Mouse (Mus musculus) heart, postnatal 0 days (tissue): ENCODE measurements around the gene Col11a2. TPM values are rescaled to one million over a fixed set of nuclear protein-coding genes. Genes with fewer than 3 reads are reported as not detected.

Experiments used
- ATAC-seq: fragments of 200-750 bp; cut with Nextera tagmentation; 2 replicates; pipeline ENCODE4 v1.8.0; 2017; ENCODE audit warnings: low read depth, moderate number of reproducible peaks, moderate library complexity; ENCODE audit not compliant: insufficient read depth
- DNase-seq: peaks from one replicate; pipeline ENCODE4 v3.0.0-alpha.2; 2016; ENCODE audit warnings: low spot score
- H3K27ac ChIP-seq: fragments of 300-500 bp; sonication (generic); 2 replicates; pipeline ENCODE4 v1.5.1; 2014; ENCODE audit warnings: low read depth, mild to moderate bottlenecking
- H3K27me3 ChIP-seq: fragments of 300-500 bp; sonication (generic); 2 replicates; pipeline ENCODE4 v1.6.1; 2014; ENCODE audit warnings: low read length, mixed read lengths; ENCODE audit not compliant: control insufficient read depth, insufficient read depth
- H3K36me3 ChIP-seq: fragments of 300-500 bp; sonication (generic); replicated peaks from 2 replicates; pipeline ENCODE4 v1.6.1; 2014; ENCODE audit warnings: low read length, mixed read lengths; ENCODE audit not compliant: control insufficient read depth, insufficient read depth
- H3K4me1 ChIP-seq: fragments of 300-500 bp; sonication (generic); 2 replicates; pipeline ENCODE4 v1.6.1; 2014; ENCODE audit warnings: antibody characterized with exemption; ENCODE audit not compliant: control insufficient read depth, insufficient read depth
- H3K4me2 ChIP-seq: fragments of 300-500 bp; sonication (generic); 2 replicates; pipeline ENCODE4 v1.6.1; 2014; ENCODE audit warnings: low read depth, mild to moderate bottlenecking, low read length, moderate library complexity
- H3K4me3 ChIP-seq: fragments of 300-500 bp; sonication (generic); 2 replicates; pipeline ENCODE4 v1.5.1; 2014; ENCODE audit warnings: low read depth, low read length
- H3K9ac ChIP-seq: fragments of 300-500 bp; sonication (generic); replicated peaks from 2 replicates; pipeline ENCODE4 v1.6.1; 2014; ENCODE audit warnings: low read depth, low read length, mixed read lengths
- H3K9me3 ChIP-seq: fragments of 300-500 bp; sonication (generic); replicated peaks from 2 replicates; pipeline ENCODE4 v1.6.1; 2016; ENCODE audit warnings: low read length; ENCODE audit not compliant: control insufficient read depth
- CTCF ChIP-seq: IDR thresholded peaks from 2 replicates; pipeline ENCODE4 v1.5.1; 2016; ENCODE audit warnings: antibody characterized with exemption, control low read depth, low read depth
- EP300 ChIP-seq: IDR thresholded peaks from 2 replicates; pipeline ENCODE4 v1.6.1; 2016; ENCODE audit warnings: antibody characterized with exemption, low read depth
- WGBS: fragments of 180-500 bp; shearing (Covaris S2); extraction: QIAGEN DNeasy Blood & Tissue Kit; methylation state at CpG from one replicate; pipeline ENCODE4 v1.1.7; 2014; 5-methylcytosine and 5-hydroxymethylcytosine counted together
- polyA plus RNA-seq: library from polyadenylated mRNA; unstranded; fragments of >200 nt; fragmentation: Nextera tagmentation; extraction: Ambion mirVana; gene quantifications from 2 replicates; pipeline ENCODE4 v1.2.1, GENCODE M21; 2015
- total RNA-seq: library from RNA; depleted of rRNA; stranded (reverse); fragments of >200 nt; gene quantifications from 2 replicates; pipeline ENCODE4 v1.2.3, GENCODE M21; 2014; ENCODE audit warnings: low replicate concordance

Col11a2 gene
- total and polyA plus RNA-seq, 2 experiments from 2014 or later: 0.29 to 1.9 TPM

GRCm38 (mm10) chr17:34023678-34024077, 15.6 kb upstream of the Col11a2 start:
- WGBS: 61% methylated on average over 9 of the region's 9 CpGs
- Histone ChIP-seq H3K4me1 (peaks cover 22% of the 10 kb centered on the region), H3K27ac (peak overlapping the region; percentile 85; the same call in 1 of the 2 replicates), H3K36me3 (peaks cover 13% of the 10 kb centered on the region), H3K4me3 (peak overlapping the region; percentile 76), H3K27me3 (no peaks in the 10 kb centered on the region), H3K9ac (peak overlapping the region; percentile 89; the same call in 1 of the 2 replicates), H3K9me3 (0 out of 2 replicates have a peak, but pooled peaks cover 4% of the 10 kb centered on the region), H3K4me2 (peak overlapping the region; percentile 97)
- DNase-seq (no peak), ATAC-seq (no peak)
- TF ChIP-seq EP300 (no peak), CTCF (no peak)

GRCm38 (mm10) chr17:34024317-34024821, 14.9 kb upstream of the Col11a2 start, which contains the start of gene Ring1:
Ring1 (minus strand) TSS chr17:34024680.
- Histone ChIP-seq H3K9me3 (no peaks in the 10 kb centered on the region), H3K36me3 (peaks cover 20% of the 10 kb centered on the region), H3K27ac (peak within 1 kb of the TSS; percentile 85), H3K4me1 (peaks cover 22% of the 10 kb centered on the region), H3K9ac (peak within 1 kb of the TSS; percentile 89), H3K27me3 (no peaks in the 10 kb centered on the region), H3K4me2 (peak within 1 kb of the TSS; percentile 97), H3K4me3 (peak within 1 kb of the TSS; percentile 76)
- under 1% methylated on average over 39 of the region's 58 CpGs for WGBS
- DNase-seq (peak; percentile 63), ATAC-seq (peak; percentile 68)
- TF ChIP-seq EP300: 0 out of 2 replicates have a peak, but pooled peaks have one; percentile 28
- TF ChIP-seq CTCF: no peak

GRCm38 (mm10) chr17:34024861-34025755, 14.1 kb upstream of the Col11a2 start:
- DNase-seq: no peak
- Histone ChIP-seq H3K27me3 (no peaks in the 10 kb centered on the region), H3K4me3 (peak overlapping the region; percentile 76), H3K9ac (peak overlapping the region; percentile 89), H3K4me1 (peaks cover 26% of the 10 kb centered on the region), H3K4me2 (peak overlapping the region; percentile 97), H3K9me3 (no peaks in the 10 kb centered on the region), H3K36me3 (peaks cover 27% of the 10 kb centered on the region), H3K27ac (peak overlapping the region; percentile 85)
- under 1% methylated on average over 57 of the region's 57 CpGs for WGBS
- peak; percentile 12 for ATAC-seq
- no peak for TF ChIP-seq CTCF
- TF ChIP-seq EP300: no peak

GRCm38 (mm10) chr17:34025756-34026151, 13.5 kb upstream of the Col11a2 start:
- Histone ChIP-seq H3K9me3 (no peaks in the 10 kb centered on the region), H3K36me3 (peaks cover 26% of the 10 kb centered on the region), H3K4me1 (peaks cover 33% of the 10 kb centered on the region), H3K27ac (no peak overlapping the region), H3K4me3 (no peak overlapping the region), H3K9ac (no peak overlapping the region), H3K4me2 (peak overlapping the region; percentile 97; the same call in 1 of the 2 replicates), H3K27me3 (no peaks in the 10 kb centered on the region)
- TF ChIP-seq CTCF (no peak), EP300 (no peak)
- ATAC-seq (no peak), DNase-seq (no peak)
- 37% methylated on average over 7 of the region's 7 CpGs for WGBS

- H3K4me3 ChIP-seq: no peak overlapping the region
- ATAC-seq (no peak), DNase-seq (no peak)
- no peaks in the 10 kb centered on the region for H3K27me3 ChIP-seq
- no peak overlapping the region for H3K4me2 ChIP-seq
- TF ChIP-seq EP300 (no peak), CTCF (no peak)
- H3K27ac ChIP-seq: no peak overlapping the region
- H3K4me1 ChIP-seq: peaks cover 35% of the 10 kb centered on the region
- H3K9ac ChIP-seq: no peak overlapping the region
- WGBS: 52% methylated on average over 2 of the region's 2 CpGs
- H3K9me3 ChIP-seq: no peaks in the 10 kb centered on the region
- H3K36me3 ChIP-seq: peaks cover 24% of the 10 kb centered on the region
Measured at GRCm38 (mm10) chr17:34026221-34026620, 13.0 kb upstream of the Col11a2 start.
